Mouse (Mus musculus) forebrain, embryonic 12.5 days (tissue): ENCODE data around the gene Mill2. TPM values are rescaled to one million over a fixed set of nuclear protein-coding genes. Genes with fewer than 3 reads are reported as not detected.
"Not testable (repeated sequence)": the region's sequence is repeated elsewhere in the genome, so short reads cannot be mapped to it uniquely, and the experiment has no call there.

Source experiments
- ATAC-seq: fragments of 200-750 bp; cut with Nextera tagmentation; 2 replicates; pipeline ENCODE4 v1.8.0; 2017; ENCODE audit warnings: moderate TSS enrichment; ENCODE audit not compliant: low FRiP score
- H3K27ac ChIP-seq: fragments of 300-500 bp; sonication (generic); 2 replicates; pipeline ENCODE4 v1.5.1; 2016; ENCODE audit warnings: mild to moderate bottlenecking
- H3K27me3 ChIP-seq: fragments of 300-500 bp; sonication (generic); 2 replicates; pipeline ENCODE4 v1.6.1; 2016; ENCODE audit warnings: mild to moderate bottlenecking
- H3K36me3 ChIP-seq: fragments of 300-500 bp; sonication (generic); replicated peaks from 2 replicates; pipeline ENCODE4 v1.6.1; 2016; ENCODE audit warnings: mild to moderate bottlenecking
- H3K4me1 ChIP-seq: fragments of 300-500 bp; sonication (generic); 2 replicates; pipeline ENCODE4 v1.6.1; 2016
- H3K4me2 ChIP-seq: fragments of 300-500 bp; sonication (generic); 2 replicates; pipeline ENCODE4 v1.6.1; 2016; ENCODE audit warnings: mild to moderate bottlenecking, moderate library complexity
- H3K4me3 ChIP-seq: fragments of 300-500 bp; sonication (generic); replicated peaks from 2 replicates; pipeline ENCODE4 v1.5.1; 2016; ENCODE audit warnings: mild to moderate bottlenecking
- H3K9ac ChIP-seq: fragments of 300-500 bp; sonication (generic); 2 replicates; pipeline ENCODE4 v1.6.1; 2016; ENCODE audit warnings: mild to moderate bottlenecking
- H3K9me3 ChIP-seq: fragments of 300-500 bp; sonication (generic); 2 replicates; pipeline ENCODE4 v1.6.1; 2016
- WGBS: fragments of 180-500 bp; shearing (Covaris S2); methylation state at CpG from one replicate; pipeline ENCODE4 v1.1.7; 2016; 5-methylcytosine and 5-hydroxymethylcytosine counted together
- polyA plus RNA-seq: library from polyadenylated mRNA; unstranded; fragments of >200 nt; fragmentation: Nextera tagmentation; extraction: Ambion mirVana; gene quantifications from 2 replicates; pipeline ENCODE4 v1.2.1, GENCODE M21; 2016

The Mill2 gene
- polyA plus RNA-seq, 1 experiment from 2014 or later = 0.09 TPM

GRCm38 (mm10) chr7:18841174-18841567 is 1.4 kb downstream of the Mill2 start:
- Histone ChIP-seq H3K9me3 (no peaks in the 10 kb centered on the region), H3K4me3 (no peak overlapping the region; the same call in 1 of the 2 replicates), H3K9ac (no peak overlapping the region), H3K27me3 (no peaks in the 10 kb centered on the region), H3K4me2 (peak overlapping the region; percentile 57; the same call in 1 of the 2 replicates), H3K36me3 (no peaks in the 10 kb centered on the region), H3K4me1 (peaks cover 13% of the 10 kb centered on the region; the same call in 1 of the 2 replicates), H3K27ac (no peak overlapping the region)
- no peak for ATAC-seq
- 45% methylated on average over 1 of the region's 1 CpGs for WGBS

- no peaks in the 10 kb centered on the region for H3K36me3 ChIP-seq
- no peak overlapping the region for H3K4me2 ChIP-seq
- H3K27me3 ChIP-seq = no peaks in the 10 kb centered on the region
- H3K27ac ChIP-seq = no peak overlapping the region
- no peak overlapping the region for H3K4me3 ChIP-seq
- no peak for ATAC-seq
- WGBS = 56% methylated on average over 5 of the region's 5 CpGs
- H3K9me3 ChIP-seq = no peaks in the 10 kb centered on the region
- no peak overlapping the region for H3K9ac ChIP-seq
- H3K4me1 ChIP-seq = peaks cover 13% of the 10 kb centered on the region; the same call in 1 of the 2 replicates
These were observed 5.0 kb downstream of the Mill2 start for GRCm38 (mm10) chr7:18844811-18845210.

DNA sequence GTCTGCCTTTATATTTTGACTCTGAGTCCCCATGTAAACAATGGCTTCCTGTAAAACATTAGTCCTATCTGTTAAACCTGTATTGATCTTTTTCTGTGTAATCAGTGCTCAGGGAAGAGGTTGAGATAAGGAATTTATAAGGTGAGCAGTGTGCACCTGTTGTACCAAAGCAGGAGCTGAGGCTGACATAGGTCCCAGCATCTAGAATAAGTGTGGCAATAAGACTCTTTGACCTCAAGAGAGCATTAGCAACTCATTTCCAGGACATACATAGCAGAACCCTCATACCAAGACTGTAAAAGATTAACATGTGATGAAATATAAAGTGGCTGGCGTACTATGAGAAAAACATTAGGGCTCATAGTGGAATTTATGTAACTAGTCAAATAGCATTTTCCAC is 8.6 kb downstream of the Mill2 start:
- Histone ChIP-seq H3K4me1 (no peaks in the 10 kb centered on the region), H3K9me3 (no peaks in the 10 kb centered on the region), H3K36me3 (no peaks in the 10 kb centered on the region), H3K4me3 (no peak overlapping the region), H3K4me2 (no peak overlapping the region), H3K9ac (no peak overlapping the region), H3K27me3 (no peaks in the 10 kb centered on the region), H3K27ac (no peak overlapping the region)
- ATAC-seq = no peak
- WGBS = 97% methylated on average over 1 of the region's 1 CpGs

DNA sequence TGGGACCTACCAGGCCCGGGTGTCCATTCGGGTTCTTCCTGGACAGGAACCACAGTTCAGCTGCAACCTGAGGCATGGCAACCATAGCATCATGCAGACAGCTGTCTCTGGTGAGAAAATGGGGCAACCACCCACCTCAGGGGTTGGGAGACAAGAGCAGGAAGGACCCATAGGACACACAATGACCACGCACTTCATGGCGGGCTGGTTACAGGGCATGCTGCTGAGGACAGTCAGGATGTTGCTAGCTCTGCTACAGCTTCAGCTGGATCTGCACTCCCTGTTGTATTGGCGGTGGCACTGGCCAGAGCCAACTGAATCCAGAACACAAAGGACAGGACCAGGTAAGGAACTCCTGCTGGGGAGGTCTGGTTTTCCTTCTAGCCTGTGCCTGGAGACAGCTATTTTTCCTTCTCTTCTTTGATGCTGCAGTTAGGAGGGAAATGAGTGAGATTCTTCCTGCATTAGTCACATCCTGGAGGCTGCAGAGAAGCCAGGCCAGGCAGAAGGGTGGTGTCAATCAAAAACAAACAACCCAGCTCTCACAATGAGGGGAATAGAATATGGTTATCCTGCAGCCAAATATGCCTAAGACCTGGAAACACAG is 18.6 kb downstream of the Mill2 start:
- no peaks in the 10 kb centered on the region for H3K27me3 ChIP-seq
- H3K9ac ChIP-seq = no peak overlapping the region
- no peak overlapping the region for H3K4me2 ChIP-seq
- H3K27ac ChIP-seq = no peak overlapping the region
- H3K36me3 ChIP-seq = no peaks in the 10 kb centered on the region
- no peak overlapping the region for H3K4me3 ChIP-seq
- ATAC-seq = no peak
- H3K9me3 ChIP-seq = no peaks in the 10 kb centered on the region
- H3K4me1 ChIP-seq = no peaks in the 10 kb centered on the region
- WGBS = 81% methylated on average over 5 of the region's 5 CpGs

DNA sequence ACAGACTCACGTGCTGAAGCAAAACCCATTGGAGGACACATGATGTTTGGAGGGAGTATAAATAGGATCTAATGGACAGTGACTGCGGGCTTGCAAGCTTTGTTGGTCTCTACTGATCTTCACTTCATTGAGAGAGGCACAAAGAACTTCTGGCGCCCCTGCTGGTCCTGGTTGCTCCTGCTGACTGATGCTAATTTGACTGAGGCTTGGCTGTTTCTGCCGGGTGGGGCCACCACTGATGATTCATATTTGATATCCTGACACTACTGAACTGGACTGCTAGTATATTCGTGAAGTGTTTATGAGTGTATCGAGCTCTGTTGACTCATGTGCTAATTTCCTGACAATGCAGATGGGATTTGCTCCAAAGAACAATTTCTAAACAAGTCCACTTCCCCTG is 23.0 kb downstream of the Mill2 start:
- H3K36me3 ChIP-seq = no peaks in the 10 kb centered on the region
- ATAC-seq = no peak
- H3K27ac ChIP-seq = no peak overlapping the region
- H3K4me3 ChIP-seq = no peak overlapping the region
- no peak overlapping the region for H3K9ac ChIP-seq
- no peaks in the 10 kb centered on the region for H3K4me1 ChIP-seq
- WGBS = 84% methylated on average over 6 of the region's 6 CpGs
- no peaks in the 10 kb centered on the region for H3K9me3 ChIP-seq
- H3K27me3 ChIP-seq = no peaks in the 10 kb centered on the region
- H3K4me2 ChIP-seq = no peak overlapping the region

GRCm38 (mm10) chr7:18868491-18868890 is 28.7 kb downstream of the Mill2 start:
- H3K4me3 ChIP-seq = no peak overlapping the region
- no peaks in the 10 kb centered on the region for H3K9me3 ChIP-seq
- WGBS = 91% methylated on average over 2 of the region's 2 CpGs
- no peaks in the 10 kb centered on the region for H3K36me3 ChIP-seq
- H3K27me3 ChIP-seq = no peaks in the 10 kb centered on the region
- H3K4me1 ChIP-seq = peaks cover 6% of the 10 kb centered on the region; the same call in 1 of the 2 replicates
- H3K9ac ChIP-seq = no peak overlapping the region
- ATAC-seq = no peak
- no peak overlapping the region for H3K27ac ChIP-seq
- H3K4me2 ChIP-seq = no peak overlapping the region

- not testable (repeated sequence) for H3K4me3 ChIP-seq, H3K4me1 ChIP-seq, H3K9ac ChIP-seq, ATAC-seq, H3K27ac ChIP-seq, H3K27me3 ChIP-seq, H3K36me3 ChIP-seq, H3K9me3 ChIP-seq, H3K4me2 ChIP-seq
- 100% methylated on average over 1 of the region's 8 CpGs for WGBS
These were observed 31.3 kb downstream of the Mill2 start, which contains the start of gene Pglyrp1 for GRCm38 (mm10) chr7:18871031-18871430. Pglyrp1 (plus strand) TSS chr7:18871331.

DNA sequence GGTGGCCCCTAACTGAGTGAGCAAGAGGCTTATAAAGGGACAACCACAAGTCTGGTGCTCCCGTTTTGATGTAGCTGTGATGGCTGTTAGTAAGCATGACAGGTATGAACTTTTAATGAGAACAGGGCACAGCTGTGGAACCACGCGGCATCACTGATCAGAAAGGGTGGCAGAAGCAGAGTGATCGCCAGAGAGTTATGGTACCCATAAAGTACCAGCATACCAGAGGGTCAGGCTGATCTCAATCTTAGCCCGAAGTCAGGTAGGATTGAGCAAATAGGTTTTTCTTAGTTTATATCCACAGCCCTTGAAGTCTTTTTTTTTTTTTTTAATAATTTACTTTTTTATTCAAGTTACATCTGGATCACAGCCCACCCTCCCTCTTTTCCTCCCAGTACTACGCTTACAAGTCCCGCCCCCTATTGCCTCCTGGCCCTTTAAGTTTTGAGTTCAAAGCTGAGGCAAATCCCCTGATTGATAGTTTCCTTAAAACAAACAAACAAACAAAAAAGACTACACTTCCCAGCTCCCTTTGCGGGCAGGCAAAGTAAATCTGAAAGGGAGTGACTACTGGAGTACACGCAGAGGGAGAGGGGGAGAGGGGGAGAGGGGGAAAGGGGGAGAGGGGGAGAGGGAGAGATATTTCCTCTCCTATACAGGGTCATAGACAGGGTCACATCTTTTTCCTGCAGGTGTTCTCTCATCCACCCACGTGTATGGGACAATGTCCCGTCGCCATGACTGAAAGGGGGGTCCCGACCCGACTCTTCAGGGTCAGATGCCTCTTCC is 32.4 kb downstream of the Mill2 start:
- peak overlapping the region; percentile 79 for H3K4me2 ChIP-seq
- H3K27ac ChIP-seq = no peak overlapping the region
- no peaks in the 10 kb centered on the region for H3K36me3 ChIP-seq
- peak; percentile 64 for ATAC-seq
- H3K9me3 ChIP-seq = no peaks in the 10 kb centered on the region
- 35% methylated on average over 13 of the region's 14 CpGs for WGBS
- H3K4me3 ChIP-seq = peak overlapping the region; percentile 41
- H3K9ac ChIP-seq = peak overlapping the region; percentile 59
- no peaks in the 10 kb centered on the region; the same call in 1 of the 2 replicates for H3K27me3 ChIP-seq
- H3K4me1 ChIP-seq = peaks cover 6% of the 10 kb centered on the region; the same call in 1 of the 2 replicates

DNA sequence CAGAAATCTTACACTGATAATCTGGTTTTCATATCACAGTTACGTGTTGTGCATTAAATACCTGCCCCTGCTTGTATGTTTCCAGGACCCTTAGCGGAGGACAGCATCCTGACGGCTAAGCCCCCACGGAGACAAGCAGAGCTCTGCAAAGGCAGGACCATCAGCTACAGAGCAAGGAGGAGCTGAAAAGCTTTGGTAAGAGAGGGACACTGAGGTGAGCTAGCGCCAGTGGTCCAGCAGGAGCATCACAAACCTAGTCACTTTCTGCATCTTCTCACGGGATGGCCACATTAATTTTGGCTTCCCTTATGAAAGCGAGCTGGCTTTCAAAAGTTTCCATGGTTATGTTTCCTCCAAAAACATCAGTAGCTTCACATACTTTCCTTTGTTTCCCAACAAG is 33.0 kb downstream of the Mill2 start:
- Histone ChIP-seq H3K27ac (no peak overlapping the region), H3K27me3 (no peaks in the 10 kb centered on the region; the same call in 1 of the 2 replicates), H3K4me2 (peak overlapping the region; percentile 79), H3K9me3 (no peaks in the 10 kb centered on the region), H3K4me3 (peak overlapping the region; percentile 41), H3K9ac (peak overlapping the region; percentile 59), H3K36me3 (no peaks in the 10 kb centered on the region), H3K4me1 (peaks cover 6% of the 10 kb centered on the region; the same call in 1 of the 2 replicates)
- WGBS = 3% methylated on average over 7 of the region's 7 CpGs
- peak; percentile 54 for ATAC-seq

- Histone ChIP-seq H3K9ac (peak overlapping the region; percentile 59), H3K27me3 (no peaks in the 10 kb centered on the region; the same call in 1 of the 2 replicates), H3K36me3 (no peaks in the 10 kb centered on the region), H3K4me2 (peak overlapping the region; percentile 79), H3K27ac (no peak overlapping the region), H3K4me3 (peak overlapping the region; percentile 41), H3K9me3 (no peaks in the 10 kb centered on the region), H3K4me1 (peaks cover 6% of the 10 kb centered on the region; the same call in 1 of the 2 replicates)
- peak; percentile 85 for ATAC-seq
- 0% methylated on average over 10 of the region's 10 CpGs for WGBS
These were observed 33.5 kb downstream of the Mill2 start for GRCm38 (mm10) chr7:18873253-18873652.

- Histone ChIP-seq H3K9ac (no peak overlapping the region), H3K27ac (no peak overlapping the region), H3K27me3 (no peaks in the 10 kb centered on the region; the same call in 1 of the 2 replicates), H3K4me3 (no peak overlapping the region), H3K9me3 (no peaks in the 10 kb centered on the region), H3K4me2 (no peak overlapping the region), H3K4me1 (peaks cover 6% of the 10 kb centered on the region; the same call in 1 of the 2 replicates), H3K36me3 (no peaks in the 10 kb centered on the region)
- no peak for ATAC-seq
- 90% methylated on average over 5 of the region's 5 CpGs for WGBS
These were observed 35.6 kb downstream of the Mill2 start for GRCm38 (mm10) chr7:18875372-18875771.

DNA sequence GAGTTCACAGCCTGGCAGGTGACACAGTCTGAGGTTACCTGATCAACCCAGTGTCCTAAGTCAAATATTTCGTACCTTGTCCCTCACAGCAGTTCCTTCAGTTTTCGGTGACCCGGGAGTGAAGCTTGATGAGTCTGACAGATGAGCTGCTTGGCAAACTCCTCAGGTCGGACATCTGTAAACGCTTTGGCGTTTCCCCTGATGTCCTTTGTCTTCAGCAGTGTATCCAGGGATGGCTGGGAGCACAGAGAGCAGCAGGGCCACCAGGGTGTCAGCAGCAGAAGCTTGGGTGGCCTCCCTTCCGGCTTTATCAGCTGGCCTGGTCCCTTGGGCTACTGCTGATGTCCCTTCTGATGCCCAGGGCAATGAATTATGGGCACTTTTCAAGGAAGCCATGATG is 38.9 kb downstream of the Mill2 start:
- Histone ChIP-seq H3K9ac (no peak overlapping the region), H3K9me3 (no peaks in the 10 kb centered on the region), H3K4me1 (no peaks in the 10 kb centered on the region), H3K27me3 (no peaks in the 10 kb centered on the region; the same call in 1 of the 2 replicates), H3K4me3 (no peak overlapping the region), H3K4me2 (no peak overlapping the region), H3K36me3 (no peaks in the 10 kb centered on the region), H3K27ac (no peak overlapping the region)
- no peak for ATAC-seq
- 78% methylated on average over 7 of the region's 7 CpGs for WGBS
